Mouse (Mus musculus) liver, embryonic 16.5 days (tissue): ENCODE results near the gene Ugt1a8. TPM values are rescaled to one million over a fixed set of nuclear protein-coding genes. Genes with fewer than 3 reads are reported as not detected.

Experiments used
- ATAC-seq: fragments of 200-750 bp; cut with Nextera tagmentation; 2 replicates; pipeline ENCODE4 v1.8.0; 2017; ENCODE audit warnings: low read depth, mild to moderate bottlenecking, moderate number of reproducible peaks, moderate library complexity
- H3K27ac ChIP-seq: fragments of 300-500 bp; sonication (generic); 2 replicates; pipeline ENCODE4 v1.5.1; 2014; ENCODE audit warnings: mild to moderate bottlenecking, low read length
- H3K27me3 ChIP-seq: fragments of 300-500 bp; sonication (generic); 2 replicates; pipeline ENCODE4 v1.6.1; 2014; ENCODE audit warnings: low read depth, low read length, mixed read lengths; ENCODE audit not compliant: control insufficient read depth, insufficient read depth
- H3K36me3 ChIP-seq: fragments of 300-500 bp; sonication (generic); 2 replicates; pipeline ENCODE4 v1.6.1; 2014; ENCODE audit warnings: mild to moderate bottlenecking; ENCODE audit not compliant: control insufficient read depth, insufficient read depth
- H3K4me1 ChIP-seq: fragments of 300-500 bp; sonication (generic); 2 replicates; pipeline ENCODE4 v1.6.1; 2014; ENCODE audit warnings: low read depth, low read length, mixed read lengths; ENCODE audit not compliant: control insufficient read depth
- H3K4me2 ChIP-seq: fragments of 300-500 bp; sonication (generic); 2 replicates; pipeline ENCODE4 v1.6.1; 2014; ENCODE audit warnings: low read depth, low read length, mixed read lengths
- H3K4me3 ChIP-seq: fragments of 300-500 bp; sonication (generic); 2 replicates; pipeline ENCODE4 v1.5.1; 2014; ENCODE audit warnings: low read depth, mild to moderate bottlenecking, low read length
- H3K9ac ChIP-seq: fragments of 300-500 bp; sonication (generic); 2 replicates; pipeline ENCODE4 v1.6.1; 2014; ENCODE audit warnings: low read depth, low read length
- H3K9me3 ChIP-seq: fragments of 300-500 bp; sonication (generic); replicated peaks from 2 replicates; pipeline ENCODE4 v1.6.1; 2016; ENCODE audit warnings: low read length; ENCODE audit not compliant: control insufficient read depth
- WGBS: fragments of 180-500 bp; shearing (Covaris S2); extraction: QIAGEN DNeasy Blood & Tissue Kit; methylation state at CpG from one replicate; pipeline ENCODE4 v1.1.7; 2014; ENCODE audit not compliant: insufficient replicate concordance; 5-methylcytosine and 5-hydroxymethylcytosine counted together
- polyA plus RNA-seq: library from polyadenylated mRNA; unstranded; fragments of >200 nt; fragmentation: Nextera tagmentation; extraction: Ambion mirVana; gene quantifications from 2 replicates; pipeline ENCODE4 v1.2.1, GENCODE M21; 2015

Ugt1a8 gene
- polyA plus RNA-seq, 1 experiment from 2014 or later: not detected

- H3K4me1 ChIP-seq: no peaks in the 10 kb centered on the region
- H3K4me3 ChIP-seq: no peak overlapping the region
- no peak for ATAC-seq
- H3K9me3 ChIP-seq: peaks cover 25% of the 10 kb centered on the region
- H3K27ac ChIP-seq: no peak overlapping the region
- WGBS: 51% methylated on average over 5 of the region's 5 CpGs
- no peak overlapping the region for H3K9ac ChIP-seq
- no peaks in the 10 kb centered on the region for H3K27me3 ChIP-seq
- no peak overlapping the region for H3K4me2 ChIP-seq
- no peaks in the 10 kb centered on the region for H3K36me3 ChIP-seq
These were observed 156.2 kb downstream of the Ugt1a8 start for GRCm38 (mm10) chr1:88243861-88244260.

GRCm38 (mm10) chr1:88245881-88246280, 158.3 kb downstream of the Ugt1a8 start:
- no peak for ATAC-seq
- Histone ChIP-seq H3K27ac (no peak overlapping the region), H3K36me3 (no peaks in the 10 kb centered on the region), H3K9me3 (peaks cover 21% of the 10 kb centered on the region), H3K4me1 (no peaks in the 10 kb centered on the region), H3K9ac (no peak overlapping the region), H3K4me2 (no peak overlapping the region), H3K27me3 (no peaks in the 10 kb centered on the region), H3K4me3 (no peak overlapping the region)
- 56% methylated on average over 6 of the region's 6 CpGs for WGBS

GRCm38 (mm10) chr1:88246386-88246785, 158.8 kb downstream of the Ugt1a8 start:
- peaks cover 18% of the 10 kb centered on the region for H3K9me3 ChIP-seq
- H3K27me3 ChIP-seq: no peaks in the 10 kb centered on the region
- ATAC-seq: no peak
- no peak overlapping the region for H3K27ac ChIP-seq
- no peaks in the 10 kb centered on the region for H3K36me3 ChIP-seq
- WGBS: 35% methylated on average over 6 of the region's 6 CpGs
- H3K9ac ChIP-seq: no peak overlapping the region
- no peaks in the 10 kb centered on the region for H3K4me1 ChIP-seq
- H3K4me3 ChIP-seq: no peak overlapping the region
- no peak overlapping the region for H3K4me2 ChIP-seq

GRCm38 (mm10) chr1:88247660-88248059, 160.0 kb downstream of the Ugt1a8 start:
- H3K27me3 ChIP-seq: no peaks in the 10 kb centered on the region
- no peak for ATAC-seq
- H3K9me3 ChIP-seq: peaks cover 11% of the 10 kb centered on the region
- H3K4me1 ChIP-seq: no peaks in the 10 kb centered on the region
- no peaks in the 10 kb centered on the region for H3K36me3 ChIP-seq
- no peak overlapping the region for H3K4me2 ChIP-seq
- H3K9ac ChIP-seq: no peak overlapping the region
- 24% methylated on average over 2 of the region's 2 CpGs for WGBS
- H3K27ac ChIP-seq: no peak overlapping the region
- no peak overlapping the region for H3K4me3 ChIP-seq

- WGBS: 46% methylated on average over 4 of the region's 4 CpGs
- ATAC-seq: no peak
- H3K27ac ChIP-seq: no peak overlapping the region
- no peak overlapping the region for H3K4me2 ChIP-seq
- H3K27me3 ChIP-seq: no peaks in the 10 kb centered on the region
- no peaks in the 10 kb centered on the region for H3K36me3 ChIP-seq
- H3K9me3 ChIP-seq: peaks cover 7% of the 10 kb centered on the region
- no peaks in the 10 kb centered on the region for H3K4me1 ChIP-seq
- H3K9ac ChIP-seq: no peak overlapping the region
- H3K4me3 ChIP-seq: no peak overlapping the region
These were observed 161.0 kb downstream of the Ugt1a8 start for GRCm38 (mm10) chr1:88248658-88249057.

- no peak for ATAC-seq
- WGBS: 59% methylated on average over 7 of the region's 7 CpGs
- no peak overlapping the region for H3K9ac ChIP-seq
These were observed 162.0 kb downstream of the Ugt1a8 start for GRCm38 (mm10) chr1:88249596-88249995.

GRCm38 (mm10) chr1:88250023-88250422, 162.4 kb downstream of the Ugt1a8 start:
- Histone ChIP-seq H3K27me3 (no peaks in the 10 kb centered on the region), H3K36me3 (no peaks in the 10 kb centered on the region), H3K4me1 (no peaks in the 10 kb centered on the region), H3K4me2 (no peak overlapping the region), H3K4me3 (no peak overlapping the region), H3K9ac (no peak overlapping the region), H3K27ac (no peak overlapping the region), H3K9me3 (peaks cover 7% of the 10 kb centered on the region)
- 59% methylated on average over 5 of the region's 5 CpGs for WGBS
- ATAC-seq: no peak

More at GRCm38 (mm10) chr1:88249596-88249995, 162.0 kb downstream of the Ugt1a8 start:
- H3K4me1 ChIP-seq: no peaks in the 10 kb centered on the region
- H3K27ac ChIP-seq: no peak overlapping the region
- no peaks in the 10 kb centered on the region for H3K27me3 ChIP-seq
- no peak overlapping the region for H3K4me3 ChIP-seq
- H3K4me2 ChIP-seq: no peak overlapping the region
- no peaks in the 10 kb centered on the region for H3K36me3 ChIP-seq
- H3K9me3 ChIP-seq: peaks cover 7% of the 10 kb centered on the region

- Histone ChIP-seq H3K9ac (no peak overlapping the region), H3K4me1 (no peaks in the 10 kb centered on the region), H3K9me3 (peaks cover 7% of the 10 kb centered on the region; the same call in 1 of the 2 replicates), H3K4me2 (no peak overlapping the region), H3K27me3 (no peaks in the 10 kb centered on the region), H3K27ac (no peak overlapping the region), H3K4me3 (no peak overlapping the region), H3K36me3 (no peaks in the 10 kb centered on the region)
- WGBS: 54% methylated on average over 8 of the region's 8 CpGs
- ATAC-seq: peak; percentile 5; the same call in 1 of the 2 replicates
These were observed 165.5 kb downstream of the Ugt1a8 start for GRCm38 (mm10) chr1:88253106-88253505.

- peaks cover 7% of the 10 kb centered on the region; the same call in 1 of the 2 replicates for H3K9me3 ChIP-seq
- WGBS: 54% methylated on average over 6 of the region's 6 CpGs
- H3K4me3 ChIP-seq: no peak overlapping the region
- H3K4me2 ChIP-seq: no peak overlapping the region
- no peak overlapping the region for H3K9ac ChIP-seq
- no peaks in the 10 kb centered on the region for H3K36me3 ChIP-seq
- no peaks in the 10 kb centered on the region for H3K27me3 ChIP-seq
- peak; percentile 46 for ATAC-seq
- no peaks in the 10 kb centered on the region for H3K4me1 ChIP-seq
- no peak overlapping the region for H3K27ac ChIP-seq
These were observed 165.9 kb downstream of the Ugt1a8 start for GRCm38 (mm10) chr1:88253540-88253939.
